Mouse (Mus musculus): ENCODE measurements at regions not wholly inside any gene's neighbourhood (a gene's known extent, or its start where the extent isn't known, plus 50 kb on each side); places are given as distances from the start of the nearest gene placed in this dataset.

GRCm38 (mm10) chr10:66187038-66187437 is 908.9 kb upstream of the Jmjd1c start:
- H3K9me3 ChIP-seq = no peaks in the 10 kb centered on the region
- 56% methylated on average over 1 of the region's 1 CpGs for WGBS
- peaks cover 9% of the 10 kb centered on the region; the same call in 1 of the 2 replicates for H3K4me1 ChIP-seq
- ATAC-seq (replicated peaks) = peak; percentile 57
- H3K9ac ChIP-seq (replicated peaks) = no peak overlapping the region
- no peak overlapping the region for H3K4me2 ChIP-seq (replicated peaks)
- H3K27me3 ChIP-seq = no peaks in the 10 kb centered on the region
- H3K4me3 ChIP-seq = no peak overlapping the region
- H3K27ac ChIP-seq (replicated peaks) = no peak overlapping the region
- no peaks in the 10 kb centered on the region for H3K36me3 ChIP-seq

GRCm38 (mm10) chr10:66201115-66201514 is 894.8 kb upstream of the Jmjd1c start:
- Histone ChIP-seq H3K27ac (replicated peaks) (no peak overlapping the region), H3K9me3 (no peaks in the 10 kb centered on the region), H3K36me3 (no peaks in the 10 kb centered on the region), H3K4me1 (no peaks in the 10 kb centered on the region), H3K4me2 (replicated peaks) (no peak overlapping the region), H3K27me3 (no peaks in the 10 kb centered on the region), H3K4me3 (no peak overlapping the region), H3K9ac (replicated peaks) (no peak overlapping the region)
- 43% methylated on average over 4 of the region's 4 CpGs for WGBS
- ATAC-seq (replicated peaks) = no peak

GRCm38 (mm10) chr10:66228123-66228522 is 867.8 kb upstream of the Jmjd1c start:
- Histone ChIP-seq H3K4me2 (replicated peaks) (no peak overlapping the region), H3K4me3 (no peak overlapping the region), H3K4me1 (no peaks in the 10 kb centered on the region), H3K9ac (replicated peaks) (no peak overlapping the region), H3K36me3 (no peaks in the 10 kb centered on the region), H3K27me3 (no peaks in the 10 kb centered on the region), H3K9me3 (no peaks in the 10 kb centered on the region), H3K27ac (replicated peaks) (no peak overlapping the region)
- no peak for ATAC-seq (replicated peaks)
- WGBS = 64% methylated on average over 2 of the region's 2 CpGs

GRCm38 (mm10) chr10:66234370-66234916 is 861.5 kb upstream of the Jmjd1c start:
- H3K9ac ChIP-seq (replicated peaks) = no peak overlapping the region
- no peak overlapping the region for H3K4me2 ChIP-seq (replicated peaks)
- no peak overlapping the region for H3K27ac ChIP-seq (replicated peaks)
- H3K4me3 ChIP-seq = no peak overlapping the region
- no peaks in the 10 kb centered on the region for H3K9me3 ChIP-seq
- WGBS = 88% methylated on average over 2 of the region's 2 CpGs
- no peaks in the 10 kb centered on the region for H3K36me3 ChIP-seq
- H3K27me3 ChIP-seq = no peaks in the 10 kb centered on the region
- ATAC-seq (replicated peaks) = no peak
- H3K4me1 ChIP-seq = no peaks in the 10 kb centered on the region

GRCm38 (mm10) chr10:66256377-66256776 is 839.5 kb upstream of the Jmjd1c start:
- no peak overlapping the region for H3K4me2 ChIP-seq (replicated peaks)
- no peaks in the 10 kb centered on the region for H3K9me3 ChIP-seq
- no peak overlapping the region for H3K27ac ChIP-seq (replicated peaks)
- H3K4me3 ChIP-seq = no peak overlapping the region
- 70% methylated on average over 5 of the region's 5 CpGs for WGBS
- no peak for ATAC-seq (replicated peaks)
- H3K27me3 ChIP-seq = no peaks in the 10 kb centered on the region
- H3K36me3 ChIP-seq = no peaks in the 10 kb centered on the region
- no peak overlapping the region for H3K9ac ChIP-seq (replicated peaks)
- no peaks in the 10 kb centered on the region for H3K4me1 ChIP-seq

GRCm38 (mm10) chr10:66270647-66271270 is 825.2 kb upstream of the Jmjd1c start:
- Histone ChIP-seq H3K4me2 (replicated peaks) (no peak overlapping the region), H3K27me3 (no peaks in the 10 kb centered on the region), H3K4me1 (peaks cover 16% of the 10 kb centered on the region), H3K9ac (replicated peaks) (no peak overlapping the region), H3K9me3 (no peaks in the 10 kb centered on the region), H3K27ac (replicated peaks) (peak overlapping the region; percentile 40), H3K36me3 (no peaks in the 10 kb centered on the region), H3K4me3 (no peak overlapping the region)
- peak; percentile 85 for ATAC-seq (replicated peaks)
- WGBS = 9% methylated on average over 4 of the region's 4 CpGs

- peaks cover 5% of the 10 kb centered on the region; the same call in 1 of the 2 replicates for H3K4me1 ChIP-seq
- no peaks in the 10 kb centered on the region for H3K36me3 ChIP-seq
- WGBS = 54% methylated on average over 4 of the region's 4 CpGs
- H3K4me3 ChIP-seq = no peak overlapping the region
- no peak overlapping the region for H3K9ac ChIP-seq (replicated peaks)
- no peak for ATAC-seq (replicated peaks)
- no peak overlapping the region for H3K4me2 ChIP-seq (replicated peaks)
- 0 out of 2 replicates have a peak, but pooled peaks cover 3% of the 10 kb centered on the region for H3K27me3 ChIP-seq
- no peaks in the 10 kb centered on the region for H3K9me3 ChIP-seq
- H3K27ac ChIP-seq (replicated peaks) = no peak overlapping the region
Measured at GRCm38 (mm10) chr10:66295628-66296027, 800.3 kb upstream of the Jmjd1c start.

- Histone ChIP-seq H3K4me3 (no peak overlapping the region), H3K4me2 (replicated peaks) (no peak overlapping the region), H3K27me3 (no peaks in the 10 kb centered on the region), H3K27ac (replicated peaks) (no peak overlapping the region), H3K36me3 (no peaks in the 10 kb centered on the region), H3K9ac (replicated peaks) (no peak overlapping the region), H3K9me3 (no peaks in the 10 kb centered on the region), H3K4me1 (no peaks in the 10 kb centered on the region)
- 79% methylated on average over 2 of the region's 2 CpGs for WGBS
- ATAC-seq (replicated peaks) = no peak
Measured at GRCm38 (mm10) chr10:66303235-66303780, 792.6 kb upstream of the Jmjd1c start.

GRCm38 (mm10) chr10:66304901-66305300 is 791.0 kb upstream of the Jmjd1c start:
- no peak for ATAC-seq (replicated peaks)
- Histone ChIP-seq H3K27ac (replicated peaks) (no peak overlapping the region), H3K4me2 (replicated peaks) (no peak overlapping the region), H3K36me3 (no peaks in the 10 kb centered on the region), H3K9me3 (no peaks in the 10 kb centered on the region), H3K9ac (replicated peaks) (no peak overlapping the region), H3K4me3 (no peak overlapping the region), H3K27me3 (no peaks in the 10 kb centered on the region), H3K4me1 (no peaks in the 10 kb centered on the region)

GRCm38 (mm10) chr10:66331166-66331565 is 764.8 kb upstream of the Jmjd1c start:
- Histone ChIP-seq H3K36me3 (no peaks in the 10 kb centered on the region), H3K9me3 (no peaks in the 10 kb centered on the region), H3K4me1 (no peaks in the 10 kb centered on the region), H3K27ac (replicated peaks) (no peak overlapping the region), H3K4me2 (replicated peaks) (no peak overlapping the region), H3K27me3 (no peaks in the 10 kb centered on the region), H3K9ac (replicated peaks) (no peak overlapping the region), H3K4me3 (no peak overlapping the region)
- no peak for ATAC-seq (replicated peaks)
- WGBS = 7% methylated on average over 3 of the region's 3 CpGs

- no peak overlapping the region for H3K4me2 ChIP-seq (replicated peaks)
- H3K9me3 ChIP-seq = no peaks in the 10 kb centered on the region
- no peak overlapping the region for H3K9ac ChIP-seq (replicated peaks)
- no peaks in the 10 kb centered on the region for H3K4me1 ChIP-seq
- no peak overlapping the region for H3K4me3 ChIP-seq
- ATAC-seq (replicated peaks) = no peak
- no peak overlapping the region for H3K27ac ChIP-seq (replicated peaks)
- no peaks in the 10 kb centered on the region for H3K36me3 ChIP-seq
- 78% methylated on average over 1 of the region's 1 CpGs for WGBS
- H3K27me3 ChIP-seq = no peaks in the 10 kb centered on the region
Measured at GRCm38 (mm10) chr10:66337994-66338393, 757.9 kb upstream of the Jmjd1c start.

- Histone ChIP-seq H3K27ac (replicated peaks) (no peak overlapping the region), H3K9me3 (no peaks in the 10 kb centered on the region), H3K27me3 (no peaks in the 10 kb centered on the region), H3K4me1 (no peaks in the 10 kb centered on the region), H3K4me2 (replicated peaks) (no peak overlapping the region), H3K9ac (replicated peaks) (no peak overlapping the region), H3K4me3 (no peak overlapping the region), H3K36me3 (no peaks in the 10 kb centered on the region)
- peak; percentile 84 for ATAC-seq (replicated peaks)
- 38% methylated on average over 5 of the region's 5 CpGs for WGBS
Measured at GRCm38 (mm10) chr10:66342823-66343350, 753.0 kb upstream of the Jmjd1c start.

Data from forebrain, embryonic 15.5 days (tissue).